Mouse (Mus musculus): Measurements from ENCODE around the gene Tsfm.

The Tsfm gene

GRCm38 (mm10) chr10:127041774-127042338, 11.2 kb upstream of the Tsfm start:
- peak; percentile 91 for DNase-seq (ENCODE audit: low read depth, low spot score)

GRCm38 (mm10) chr10:127041274-127041766, 10.7 kb upstream of the Tsfm start, which contains the start of the genes Mettl1 and Eef1akmt3:
TSS of gene Mettl1 (plus strand) at chr10:127041414.
TSS of gene Eef1akmt3 (minus strand) at chr10:127041513.
- DNase-seq (ENCODE audit: low read depth, low spot score), result peak; percentile 38

- no peak for DNase-seq (ENCODE audit: low read depth, low spot score)
Observed at GRCm38 (mm10) chr10:127040569-127041214, 10.1 kb upstream of the Tsfm start.

GRCm38 (mm10) chr10:127037641-127038040, 7.0 kb upstream of the Tsfm start:
- DNase-seq (ENCODE audit: low read depth, low spot score), result no peak

GRCm38 (mm10) chr10:127036273-127036672, 5.6 kb upstream of the Tsfm start:
- DNase-seq (ENCODE audit: low read depth, low spot score), result no peak

- DNase-seq (ENCODE audit: low read depth, low spot score), result no peak
Observed at GRCm38 (mm10) chr10:127033301-127033741, 2.7 kb upstream of the Tsfm start.

- DNase-seq (ENCODE audit: low read depth, low spot score), result no peak
Observed at GRCm38 (mm10) chr10:127018422-127018821, 12.2 kb downstream of the Tsfm start.

- DNase-seq (ENCODE audit: low read depth, low spot score), result no peak
Observed at GRCm38 (mm10) chr10:127017071-127017470, 13.6 kb downstream of the Tsfm start.

GRCm38 (mm10) chr10:127016488-127016887, 14.2 kb downstream of the Tsfm start:
- no peak for DNase-seq (ENCODE audit: low read depth, low spot score)

GRCm38 (mm10) chr10:127003806-127004205, 26.8 kb downstream of the Tsfm start:
- no peak for DNase-seq (ENCODE audit: low read depth, low spot score)

GRCm38 (mm10) chr10:127003334-127003733, 27.3 kb downstream of the Tsfm start:
- no peak for DNase-seq (ENCODE audit: low read depth, low spot score)

- no peak for DNase-seq (ENCODE audit: low read depth, low spot score)
Observed at GRCm38 (mm10) chr10:127002765-127003164, 27.9 kb downstream of the Tsfm start.

GRCm38 (mm10) chr10:127002056-127002455, 28.6 kb downstream of the Tsfm start:
- DNase-seq (ENCODE audit: low read depth, low spot score), result no peak

- DNase-seq (ENCODE audit: low read depth, low spot score), result no peak
Observed at GRCm38 (mm10) chr10:127001297-127001696, 29.3 kb downstream of the Tsfm start.

- DNase-seq (ENCODE audit: low read depth, low spot score), result no peak
Observed at GRCm38 (mm10) chr10:127000529-127000928, 30.1 kb downstream of the Tsfm start, which contains the start of gene Avil. TSS of gene Avil (plus strand) at chr10:127000709.

GRCm38 (mm10) chr10:126997340-126998113, 33.1 kb downstream of the Tsfm start:
- DNase-seq (ENCODE audit: low read depth, low spot score), result no peak

- no peak for DNase-seq (ENCODE audit: low read depth, low spot score)
Observed at GRCm38 (mm10) chr10:126993621-126994020, 37.0 kb downstream of the Tsfm start.

- DNase-seq (ENCODE audit: low read depth, low spot score), result no peak
Observed at GRCm38 (mm10) chr10:126991676-126992075, 39.0 kb downstream of the Tsfm start.

GRCm38 (mm10) chr10:126990313-126991056, 40.2 kb downstream of the Tsfm start:
- DNase-seq (ENCODE audit: low read depth, low spot score), result peak; percentile 78

- no peak for DNase-seq (ENCODE audit: low read depth, low spot score)
Observed at GRCm38 (mm10) chr10:126988513-126989165, 42.0 kb downstream of the Tsfm start.
